Mouse (Mus musculus) intestine, embryonic 15.5 days (tissue): ENCODE measurements around the gene P2rx3. TPM values are rescaled to one million over a fixed set of nuclear protein-coding genes. Genes with fewer than 3 reads are reported as not detected.

Source experiments
- ATAC-seq: fragments of 200-750 bp; cut with Nextera tagmentation; 2 replicates; pipeline ENCODE4 v1.8.0; 2017; ENCODE audit warnings: moderate TSS enrichment, moderate library complexity
- H3K27ac ChIP-seq: fragments of 300-500 bp; sonication (generic); 2 replicates; pipeline ENCODE4 v1.5.1; 2015; ENCODE audit warnings: mild to moderate bottlenecking, inconsistent platforms
- H3K27me3 ChIP-seq: fragments of 300-500 bp; sonication (generic); replicated peaks from 2 replicates; pipeline ENCODE4 v1.6.1; 2015; ENCODE audit warnings: inconsistent platforms
- H3K36me3 ChIP-seq: fragments of 300-500 bp; sonication (generic); 2 replicates; pipeline ENCODE4 v1.6.1; 2015; ENCODE audit warnings: inconsistent platforms
- H3K4me1 ChIP-seq: fragments of 300-500 bp; sonication (generic); replicated peaks from 2 replicates; pipeline ENCODE4 v1.6.1; 2015; ENCODE audit warnings: inconsistent platforms
- H3K4me2 ChIP-seq: fragments of 300-500 bp; sonication (generic); replicated peaks from 2 replicates; pipeline ENCODE4 v1.6.1; 2015; ENCODE audit warnings: mild to moderate bottlenecking, inconsistent platforms
- H3K4me3 ChIP-seq: fragments of 300-500 bp; sonication (generic); replicated peaks from 2 replicates; pipeline ENCODE4 v1.5.1; 2015; ENCODE audit warnings: inconsistent platforms
- H3K9ac ChIP-seq: fragments of 300-500 bp; sonication (generic); 2 replicates; pipeline ENCODE4 v1.6.1; 2015; ENCODE audit warnings: inconsistent platforms
- H3K9me3 ChIP-seq: fragments of 300-500 bp; sonication (generic); 2 replicates; pipeline ENCODE4 v1.6.1; 2016; ENCODE audit warnings: inconsistent platforms
- WGBS: fragments of 180-500 bp; shearing (Covaris S2); methylation state at CpG from one replicate; pipeline ENCODE4 v1.1.7; 2015; 5-methylcytosine and 5-hydroxymethylcytosine counted together
- polyA plus RNA-seq: library from polyadenylated mRNA; unstranded; fragments of >200 nt; fragmentation: Nextera tagmentation; extraction: Ambion mirVana; gene quantifications from 2 replicates; pipeline ENCODE4 v1.2.1, GENCODE M21; 2015

The P2rx3 gene
- polyA plus RNA-seq, 1 experiment from 2014 or later: 1.0 TPM

DNA sequence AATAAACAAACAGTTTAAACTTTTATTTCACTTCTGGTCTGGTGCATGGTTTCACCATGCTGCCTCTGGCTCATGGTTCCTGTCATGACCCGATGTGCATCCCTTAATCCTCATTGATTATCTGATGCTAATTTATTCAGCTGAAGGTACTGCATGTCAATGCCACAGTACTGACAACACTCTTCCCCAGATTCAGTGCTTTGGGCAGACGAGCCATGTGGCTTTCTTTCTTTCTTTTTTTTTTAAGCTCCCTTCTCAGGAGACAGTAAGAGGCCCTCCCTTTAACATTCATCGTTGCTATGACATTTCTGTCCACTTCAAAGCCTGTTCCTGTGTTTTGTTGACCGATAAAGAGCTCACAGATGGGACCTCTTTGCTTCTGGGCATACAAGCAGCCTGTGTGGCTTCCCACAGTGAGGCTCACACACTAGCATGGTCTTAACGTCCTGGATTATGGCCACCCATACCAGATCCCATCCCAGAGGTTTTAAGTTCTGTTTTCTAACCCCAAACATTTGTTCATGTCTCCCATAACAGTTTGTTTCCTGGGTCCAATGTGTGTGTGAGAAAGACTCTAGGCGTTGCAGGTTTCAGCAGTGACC is 74.3 kb downstream of the P2rx3 start:
- H3K27ac ChIP-seq: no peak overlapping the region
- H3K36me3 ChIP-seq: no peaks in the 10 kb centered on the region
- ATAC-seq: no peak
- no peak overlapping the region for H3K9ac ChIP-seq
- no peaks in the 10 kb centered on the region for H3K27me3 ChIP-seq
- H3K4me2 ChIP-seq: no peak overlapping the region
- no peaks in the 10 kb centered on the region for H3K9me3 ChIP-seq
- H3K4me1 ChIP-seq: no peaks in the 10 kb centered on the region
- 41% methylated on average over 6 of the region's 6 CpGs for WGBS
- no peak overlapping the region for H3K4me3 ChIP-seq

GRCm38 (mm10) chr2:84961901-84962300 is 75.4 kb downstream of the P2rx3 start:
- H3K9ac ChIP-seq: no peak overlapping the region
- no peaks in the 10 kb centered on the region for H3K27me3 ChIP-seq
- H3K9me3 ChIP-seq: no peaks in the 10 kb centered on the region
- peaks cover 3% of the 10 kb centered on the region for H3K36me3 ChIP-seq
- no peak overlapping the region for H3K27ac ChIP-seq
- no peaks in the 10 kb centered on the region for H3K4me1 ChIP-seq
- H3K4me2 ChIP-seq: no peak overlapping the region
- WGBS: 84% methylated on average over 3 of the region's 3 CpGs
- no peak for ATAC-seq
- H3K4me3 ChIP-seq: no peak overlapping the region

DNA sequence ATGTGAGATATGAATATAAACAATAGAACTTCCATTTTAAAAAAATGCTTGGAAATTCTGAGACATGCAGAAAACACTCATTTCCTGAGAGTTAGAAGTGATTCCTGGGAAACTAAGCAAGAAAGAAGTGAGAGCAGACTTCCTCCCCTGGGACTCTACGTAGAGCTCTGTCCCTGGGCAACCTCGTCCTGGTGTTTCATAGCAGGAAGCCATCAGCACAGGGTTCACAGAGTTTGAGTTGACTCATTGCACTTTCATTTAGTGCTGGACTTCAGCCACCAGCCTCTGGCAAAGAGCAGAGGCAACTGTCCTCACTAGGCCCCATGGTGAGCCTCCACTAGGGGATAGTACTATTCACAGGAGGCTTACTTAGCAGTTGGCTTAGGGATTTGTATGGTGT is 76.0 kb downstream of the P2rx3 start:
- no peak overlapping the region for H3K27ac ChIP-seq
- H3K36me3 ChIP-seq: peaks cover 4% of the 10 kb centered on the region
- 67% methylated on average over 2 of the region's 2 CpGs for WGBS
- H3K9me3 ChIP-seq: no peaks in the 10 kb centered on the region
- no peak overlapping the region for H3K4me2 ChIP-seq
- no peaks in the 10 kb centered on the region for H3K27me3 ChIP-seq
- H3K4me1 ChIP-seq: no peaks in the 10 kb centered on the region
- ATAC-seq: no peak
- no peak overlapping the region for H3K4me3 ChIP-seq
- H3K9ac ChIP-seq: no peak overlapping the region

- Histone ChIP-seq H3K27me3 (no peaks in the 10 kb centered on the region), H3K4me3 (no peak overlapping the region), H3K4me1 (no peaks in the 10 kb centered on the region), H3K36me3 (peaks cover 12% of the 10 kb centered on the region), H3K9me3 (no peaks in the 10 kb centered on the region), H3K4me2 (no peak overlapping the region), H3K27ac (no peak overlapping the region), H3K9ac (no peak overlapping the region)
- 91% methylated on average over 11 of the region's 11 CpGs for WGBS
- ATAC-seq: no peak
Observed at GRCm38 (mm10) chr2:84958588-84959264, 78.5 kb downstream of the P2rx3 start.

- no peak overlapping the region for H3K27ac ChIP-seq
- H3K9ac ChIP-seq: no peak overlapping the region
- peaks cover 12% of the 10 kb centered on the region for H3K36me3 ChIP-seq
- H3K4me2 ChIP-seq: no peak overlapping the region
- H3K4me3 ChIP-seq: no peak overlapping the region
- no peaks in the 10 kb centered on the region for H3K9me3 ChIP-seq
- peak; percentile 78; the same call in 1 of the 2 replicates for ATAC-seq
- 61% methylated on average over 5 of the region's 5 CpGs for WGBS
- no peaks in the 10 kb centered on the region for H3K4me1 ChIP-seq
- H3K27me3 ChIP-seq: no peaks in the 10 kb centered on the region
Observed at GRCm38 (mm10) chr2:84956274-84956673, 81.0 kb downstream of the P2rx3 start.

DNA sequence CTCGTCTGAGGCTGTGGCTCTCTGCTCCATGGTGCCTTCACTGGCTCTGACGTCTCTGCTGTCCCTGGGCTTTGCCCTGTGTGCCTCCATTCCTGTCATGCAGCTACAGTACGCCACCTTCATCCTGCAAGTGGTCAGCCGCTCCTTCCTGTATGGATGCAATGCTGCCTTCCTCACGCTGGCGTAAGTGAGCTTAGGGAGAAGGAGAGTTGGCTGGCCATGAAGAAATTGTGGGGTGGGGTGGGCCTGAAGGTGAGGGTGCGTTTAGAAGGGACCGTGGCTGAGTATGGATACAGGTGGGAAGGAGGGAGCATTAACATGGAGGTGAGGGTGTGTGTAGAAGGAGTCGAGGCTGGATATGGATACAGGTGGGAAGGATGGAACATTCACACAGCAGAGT is 81.8 kb downstream of the P2rx3 start:
- H3K4me1 ChIP-seq: no peaks in the 10 kb centered on the region
- peaks cover 17% of the 10 kb centered on the region for H3K36me3 ChIP-seq
- no peak for ATAC-seq
- no peak overlapping the region for H3K4me3 ChIP-seq
- H3K27ac ChIP-seq: no peak overlapping the region
- 90% methylated on average over 9 of the region's 9 CpGs for WGBS
- no peaks in the 10 kb centered on the region for H3K27me3 ChIP-seq
- no peak overlapping the region for H3K4me2 ChIP-seq
- H3K9me3 ChIP-seq: no peaks in the 10 kb centered on the region
- no peak overlapping the region for H3K9ac ChIP-seq

- Histone ChIP-seq H3K4me1 (no peaks in the 10 kb centered on the region), H3K9me3 (no peaks in the 10 kb centered on the region), H3K4me3 (no peak overlapping the region), H3K27ac (no peak overlapping the region), H3K36me3 (peaks cover 23% of the 10 kb centered on the region; the same call in 1 of the 2 replicates), H3K27me3 (no peaks in the 10 kb centered on the region), H3K9ac (no peak overlapping the region), H3K4me2 (no peak overlapping the region)
- ATAC-seq: no peak
- 66% methylated on average over 4 of the region's 4 CpGs for WGBS
Observed at GRCm38 (mm10) chr2:84952693-84953092, 84.6 kb downstream of the P2rx3 start.

DNA sequence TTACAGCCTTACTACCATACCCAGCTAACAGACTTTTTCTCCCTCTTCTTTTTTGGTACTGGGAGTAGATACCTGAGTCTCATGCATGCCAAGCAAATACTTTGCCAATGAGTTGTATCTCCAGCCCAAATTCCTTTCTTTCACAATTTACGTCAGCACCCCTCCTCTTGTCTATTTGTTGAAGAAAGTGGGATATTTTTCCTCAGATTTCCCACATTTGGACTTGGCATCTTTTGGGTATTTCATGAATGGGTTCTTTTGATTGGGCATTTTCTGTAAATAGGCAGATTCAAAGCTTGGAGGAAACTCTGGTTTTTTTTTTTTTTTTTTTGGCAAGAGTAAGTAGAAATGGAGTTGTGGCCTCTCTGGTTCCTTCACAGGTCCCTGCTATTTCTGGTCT is 85.0 kb downstream of the P2rx3 start:
- no peaks in the 10 kb centered on the region for H3K27me3 ChIP-seq
- no peak overlapping the region for H3K9ac ChIP-seq
- WGBS: 87% methylated on average over 1 of the region's 1 CpGs
- H3K27ac ChIP-seq: no peak overlapping the region
- H3K4me2 ChIP-seq: no peak overlapping the region
- ATAC-seq: no peak
- H3K4me3 ChIP-seq: no peak overlapping the region
- H3K9me3 ChIP-seq: no peaks in the 10 kb centered on the region
- peaks cover 21% of the 10 kb centered on the region; the same call in 1 of the 2 replicates for H3K36me3 ChIP-seq
- H3K4me1 ChIP-seq: no peaks in the 10 kb centered on the region

GRCm38 (mm10) chr2:84951027-84951426 is 86.2 kb downstream of the P2rx3 start:
- 94% methylated on average over 8 of the region's 8 CpGs for WGBS
- Histone ChIP-seq H3K4me2 (no peak overlapping the region), H3K27ac (no peak overlapping the region), H3K4me1 (no peaks in the 10 kb centered on the region), H3K27me3 (no peaks in the 10 kb centered on the region), H3K9me3 (no peaks in the 10 kb centered on the region), H3K36me3 (peaks cover 17% of the 10 kb centered on the region; the same call in 1 of the 2 replicates), H3K4me3 (no peak overlapping the region), H3K9ac (no peak overlapping the region)
- ATAC-seq: no peak

GRCm38 (mm10) chr2:84948721-84949120 is 88.5 kb downstream of the P2rx3 start:
- ATAC-seq: no peak
- H3K9me3 ChIP-seq: no peaks in the 10 kb centered on the region
- H3K27me3 ChIP-seq: no peaks in the 10 kb centered on the region
- WGBS: 84% methylated on average over 2 of the region's 2 CpGs
- H3K9ac ChIP-seq: no peak overlapping the region
- peaks cover 12% of the 10 kb centered on the region; the same call in 1 of the 2 replicates for H3K36me3 ChIP-seq
- no peak overlapping the region for H3K4me3 ChIP-seq
- no peak overlapping the region for H3K27ac ChIP-seq
- H3K4me1 ChIP-seq: no peaks in the 10 kb centered on the region
- no peak overlapping the region for H3K4me2 ChIP-seq

Other genes starting within 250 kb of the P2rx3 start
- 46.5 TPM in 2 replicates for gene Ube2l6, start 238.6 kb downstream of the P2rx3 start, polyA plus RNA-seq
- 0.08 and 0.13 TPM in 2 replicates for gene Smtnl1, start 214.8 kb downstream of the P2rx3 start, polyA plus RNA-seq
- 56.1 and 67.2 TPM in 2 replicates for gene Timm10, start 210.5 kb downstream of the P2rx3 start, polyA plus RNA-seq
- gene Slc43a1, start 198.6 kb downstream of the P2rx3 start, polyA plus RNA-seq: 15.0 and 16.3 TPM in 2 replicates
- 1.2 and 1.7 TPM in 2 replicates for gene Rtn4rl2, start 150.8 kb downstream of the P2rx3 start, polyA plus RNA-seq
- 45.4 and 48.2 TPM in 2 replicates for gene Slc43a3, start 100.9 kb downstream of the P2rx3 start, polyA plus RNA-seq
- 0.48 and 0.75 TPM in 2 replicates for gene Prg2, start 57.0 kb downstream of the P2rx3 start, polyA plus RNA-seq
- not detected in 2 replicates for gene Prg3, start 49.2 kb downstream of the P2rx3 start, polyA plus RNA-seq
- gene Ssrp1, start 228 bp downstream of the P2rx3 start, polyA plus RNA-seq: 256 and 258 TPM in 2 replicates
- 35.2 and 35.5 TPM in 2 replicates for gene Tnks1bp1, start 10.6 kb upstream of the P2rx3 start, polyA plus RNA-seq
- 59.6 and 64.8 TPM in 2 replicates for gene Aplnr, start 98.8 kb upstream of the P2rx3 start, polyA plus RNA-seq
- gene Lrrc55, start 159.7 kb upstream of the P2rx3 start, polyA plus RNA-seq: 4.2 and 4.4 TPM in 2 replicates